Mouse (Mus musculus): ENCODE results near the gene Itm2c.

The Itm2c gene

GRCm38 (mm10) chr1:85894231-85894747, at the start of gene Itm2c:
Gene Itm2c (plus strand): TSS chr1:85894281.
- peak; percentile 89 for DNase-seq (ENCODE audit: low spot score)

GRCm38 (mm10) chr1:85844981-85845380, 49.1 kb upstream of the Itm2c start:
- no peak for DNase-seq (ENCODE audit: low spot score)

- DNase-seq (ENCODE audit: low spot score): no peak
Observed at GRCm38 (mm10) chr1:85845476-85845875, 48.6 kb upstream of the Itm2c start.

GRCm38 (mm10) chr1:85849016-85849415, 45.1 kb upstream of the Itm2c start:
- no peak for DNase-seq (ENCODE audit: low spot score)

- DNase-seq (ENCODE audit: low spot score): no peak
Observed at GRCm38 (mm10) chr1:85850851-85851250, 43.2 kb upstream of the Itm2c start.

GRCm38 (mm10) chr1:85852996-85853689, 40.9 kb upstream of the Itm2c start:
- DNase-seq (ENCODE audit: low spot score): peak; percentile 58

GRCm38 (mm10) chr1:85853865-85854264, 40.2 kb upstream of the Itm2c start:
- DNase-seq (ENCODE audit: low spot score): no peak

GRCm38 (mm10) chr1:85854475-85854874, 39.6 kb upstream of the Itm2c start:
- no peak for DNase-seq (ENCODE audit: low spot score)

GRCm38 (mm10) chr1:85856266-85856665, 37.8 kb upstream of the Itm2c start:
- DNase-seq (ENCODE audit: low spot score): no peak

- DNase-seq (ENCODE audit: low spot score): no peak
Observed at GRCm38 (mm10) chr1:85857261-85857754, 36.8 kb upstream of the Itm2c start.

GRCm38 (mm10) chr1:85864383-85864782, 29.7 kb upstream of the Itm2c start:
- no peak for DNase-seq (ENCODE audit: low spot score)

GRCm38 (mm10) chr1:85870001-85870400, 24.1 kb upstream of the Itm2c start:
- DNase-seq (ENCODE audit: low spot score): no peak

GRCm38 (mm10) chr1:85870546-85870945, 23.5 kb upstream of the Itm2c start:
- DNase-seq (ENCODE audit: low spot score): no peak

GRCm38 (mm10) chr1:85882003-85882402, 12.1 kb upstream of the Itm2c start:
- no peak for DNase-seq (ENCODE audit: low spot score)

GRCm38 (mm10) chr1:85887221-85887620, 6.9 kb upstream of the Itm2c start:
- DNase-seq (ENCODE audit: low spot score): no peak

GRCm38 (mm10) chr1:85894748-85895360, 773 bp downstream of the Itm2c start:
- DNase-seq (ENCODE audit: low spot score): peak; percentile 29

GRCm38 (mm10) chr1:85895391-85895837, 1.3 kb downstream of the Itm2c start:
- peak; percentile 50 for DNase-seq (ENCODE audit: low spot score)

GRCm38 (mm10) chr1:85896110-85896509, 2.0 kb downstream of the Itm2c start:
- DNase-seq (ENCODE audit: low spot score): no peak

- DNase-seq (ENCODE audit: low spot score): no peak
Observed at GRCm38 (mm10) chr1:85896781-85897700, 3.0 kb downstream of the Itm2c start.

GRCm38 (mm10) chr1:85897901-85898760, 4.0 kb downstream of the Itm2c start:
- DNase-seq (ENCODE audit: low spot score): no peak

GRCm38 (mm10) chr1:85898761-85899387, 4.8 kb downstream of the Itm2c start:
- no peak for DNase-seq (ENCODE audit: low spot score)
